Mouse (Mus musculus): ENCODE results near the gene Mertk. TPM values are rescaled to one million over a fixed set of nuclear protein-coding genes. Genes with fewer than 3 reads are reported as not detected.
A peak's percentile ranks its signal among the peaks of the same experiment; 100 is the strongest.

The Mertk gene
- polyA plus RNA-seq (2012; rRNA removed) (13.5 and 14.9 TPM in 2 replicates), polyA plus RNA-seq (2014; fragmentation: Nextera tagmentation; extraction: Ambion mirVana) (11.1 and 12.3 TPM in 2 replicates)

DNA sequence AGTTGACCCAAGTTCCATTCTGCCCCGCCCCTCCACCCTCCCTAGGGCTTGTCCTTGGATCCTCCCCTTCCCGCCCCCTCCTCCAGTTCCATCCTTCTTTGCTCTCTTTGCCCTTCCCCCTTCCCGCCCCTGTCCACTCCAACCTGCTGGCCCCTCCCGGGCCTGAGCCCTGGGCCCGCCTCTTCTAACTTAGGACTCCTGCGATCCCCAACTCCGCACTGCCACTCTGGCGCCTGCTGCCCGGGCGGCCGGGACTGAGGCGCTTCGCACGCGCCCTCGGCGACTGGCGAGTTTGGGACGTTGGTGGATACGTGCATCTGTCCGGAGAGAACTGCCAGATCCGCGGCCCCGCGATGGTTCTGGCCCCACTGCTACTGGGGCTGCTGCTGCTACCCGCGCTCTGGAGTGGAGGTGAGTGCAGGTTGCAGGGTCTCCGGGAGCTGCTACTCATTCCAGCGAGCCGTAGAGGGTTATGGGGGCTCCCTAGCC lies at the start of gene Mertk:
Gene Mertk, plus strand, starts transcription at position 264 of the 489 bp plus-strand sequence.
- ATAC-seq (ENCODE audit: low FRiP score, low read depth) (peak; percentile 92), DNase-seq (ENCODE audit: low spot score) (peak; percentile 94)
- 0 out of 2 replicates have a peak, but pooled peaks cover 10% of the 10 kb centered on the region for H3K36me3 ChIP-seq (ENCODE audit: control insufficient read depth, insufficient read depth, low read length)
- peaks cover 3% of the 10 kb centered on the region; the same call in 1 of the 2 replicates for H3K4me1 ChIP-seq (ENCODE audit: control insufficient read depth, insufficient read depth, low read length)
- peak; percentile 97 for TF ChIP-seq POLR2A (IDR thresholded peaks at IDR 0.05; ENCODE audit: borderline replicate concordance, extremely low read depth, insufficient read depth, insufficient read length)
- peak within 1 kb of the TSS; percentile 73 for H3K4me3 ChIP-seq (replicated peaks; ENCODE audit: low read length)
- H3K9ac ChIP-seq (ENCODE audit: low read depth, low read length, severe bottlenecking): peak within 1 kb of the TSS; percentile 77
- no peaks in the 10 kb centered on the region for H3K9me3 ChIP-seq (ENCODE audit: control insufficient read depth, low read length)
- no peaks in the 10 kb centered on the region for H3K27me3 ChIP-seq (ENCODE audit: control insufficient read depth, insufficient read depth, low read length)
- under 1% methylated on average over 30 of the region's 30 CpGs for WGBS
- peak within 1 kb of the TSS; percentile 94 for H3K27ac ChIP-seq (replicated peaks; ENCODE audit: low read depth, low read length)
- peak within 1 kb of the TSS; percentile 59 for H3K4me2 ChIP-seq (replicated peaks; ENCODE audit: low read depth, low read length, severe bottlenecking)

GRCm38 (mm10) chr2:128680661-128681060 lies 18.1 kb upstream of the Mertk start:
- Histone ChIP-seq H3K36me3 (ENCODE audit: control insufficient read depth, insufficient read depth, low read length) (peaks cover 81% of the 10 kb centered on the region), H3K27ac (replicated peaks; ENCODE audit: low read depth, low read length) (no peak overlapping the region), H3K4me3 (replicated peaks; ENCODE audit: low read length) (no peak overlapping the region), H3K4me1 (ENCODE audit: control insufficient read depth, insufficient read depth, low read length) (peaks cover 1% of the 10 kb centered on the region; the same call in 1 of the 2 replicates), H3K4me2 (replicated peaks; ENCODE audit: low read depth, low read length, severe bottlenecking) (no peak overlapping the region), H3K27me3 (ENCODE audit: control insufficient read depth, insufficient read depth, low read length) (no peaks in the 10 kb centered on the region), H3K9ac (ENCODE audit: low read depth, low read length, severe bottlenecking) (no peak overlapping the region), H3K9me3 (ENCODE audit: control insufficient read depth, low read length) (no peaks in the 10 kb centered on the region)
- ATAC-seq (ENCODE audit: low FRiP score, low read depth) (no peak), DNase-seq (ENCODE audit: low spot score) (no peak)
- TF ChIP-seq POLR2A (IDR thresholded peaks at IDR 0.05; ENCODE audit: borderline replicate concordance, extremely low read depth, insufficient read depth, insufficient read length): no peak
- WGBS: 76% methylated on average over 4 of the region's 4 CpGs

DNA sequence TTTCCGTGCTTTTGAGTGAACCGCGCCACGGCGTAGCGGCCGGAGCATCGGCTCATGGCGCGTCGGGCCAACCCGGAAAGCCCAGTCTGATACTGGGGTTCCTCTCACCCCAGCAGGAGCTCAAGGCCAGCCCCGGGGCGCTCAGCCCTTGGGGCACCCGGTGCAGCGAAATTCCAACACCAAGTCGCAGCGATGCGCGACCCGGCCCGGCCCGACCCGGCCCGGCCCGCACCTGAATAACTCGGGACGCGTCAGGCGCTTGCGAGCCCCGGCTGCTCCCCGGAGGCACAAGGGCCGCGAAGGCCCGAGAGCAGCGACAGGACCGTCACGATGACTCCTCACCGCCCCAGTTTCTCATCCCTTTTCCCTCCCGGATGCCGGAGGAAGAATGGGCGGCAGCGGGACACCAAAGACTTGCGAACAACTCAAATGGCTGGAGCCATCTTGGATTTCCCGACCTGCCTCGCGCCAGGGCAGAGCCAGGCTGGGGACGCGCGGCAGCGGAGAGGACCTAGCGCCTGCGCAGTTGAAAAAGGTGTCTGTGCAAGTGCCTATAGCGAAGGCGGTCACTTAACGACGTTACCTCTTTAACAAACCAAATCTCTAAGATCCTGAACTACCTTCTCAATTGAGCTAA lies 11.7 kb upstream of the Mertk start, which contains the start of gene Anapc1:
Gene Anapc1, minus strand, starts transcription at position 471 of the 637 bp plus-strand sequence.
- peak; percentile 92; the same call in 1 of the 2 replicates for TF ChIP-seq POLR2A (IDR thresholded peaks at IDR 0.05; ENCODE audit: borderline replicate concordance, extremely low read depth, insufficient read depth, insufficient read length)
- ATAC-seq (ENCODE audit: low FRiP score, low read depth) (peak; percentile 97), DNase-seq (ENCODE audit: low spot score) (peak; percentile 91)
- H3K9ac ChIP-seq (ENCODE audit: low read depth, low read length, severe bottlenecking): peak within 1 kb of the TSS; percentile 86
- H3K27ac ChIP-seq (replicated peaks; ENCODE audit: low read depth, low read length): peak within 1 kb of the TSS; percentile 81
- peak within 1 kb of the TSS; percentile 75 for H3K4me3 ChIP-seq (replicated peaks; ENCODE audit: low read length)
- WGBS: 2% methylated on average over 44 of the region's 58 CpGs
- no peaks in the 10 kb centered on the region for H3K27me3 ChIP-seq (ENCODE audit: control insufficient read depth, insufficient read depth, low read length)
- H3K36me3 ChIP-seq (ENCODE audit: control insufficient read depth, insufficient read depth, low read length): peaks cover 22% of the 10 kb centered on the region
- peaks cover 14% of the 10 kb centered on the region; the same call in 1 of the 2 replicates for H3K4me1 ChIP-seq (ENCODE audit: control insufficient read depth, insufficient read depth, low read length)
- no peaks in the 10 kb centered on the region for H3K9me3 ChIP-seq (ENCODE audit: control insufficient read depth, low read length)
- peak within 1 kb of the TSS; percentile 60 for H3K4me2 ChIP-seq (replicated peaks; ENCODE audit: low read depth, low read length, severe bottlenecking)

DNA sequence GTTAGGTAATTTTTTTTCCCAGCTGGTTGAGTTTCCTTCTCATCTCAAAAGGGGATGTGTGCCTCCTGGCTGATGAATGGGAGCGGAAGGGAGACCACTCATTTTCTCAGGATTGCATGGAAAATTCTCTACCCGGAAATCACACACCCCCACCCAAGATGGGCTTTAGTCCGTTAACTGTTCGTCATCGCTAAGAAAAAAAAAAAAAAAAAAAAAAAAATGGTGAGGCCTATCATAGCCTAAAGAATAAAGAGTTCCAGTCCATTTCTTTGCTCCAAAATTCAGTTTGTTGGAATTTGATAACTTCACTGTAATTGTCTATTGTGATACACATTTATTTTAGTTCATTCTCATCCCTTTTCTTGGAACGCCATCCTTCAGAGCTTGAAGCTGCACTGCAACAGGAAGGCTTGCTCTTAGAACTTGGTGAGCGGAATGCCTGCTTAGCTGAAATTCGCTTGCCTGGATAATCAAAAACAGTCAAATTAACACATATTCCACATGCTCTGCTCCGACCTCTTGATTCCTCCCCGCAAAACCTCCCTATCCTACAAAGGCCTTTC lies 11.1 kb upstream of the Mertk start:
- H3K4me1 ChIP-seq (ENCODE audit: control insufficient read depth, insufficient read depth, low read length): peaks cover 14% of the 10 kb centered on the region; the same call in 1 of the 2 replicates
- peak overlapping the region; percentile 86 for H3K9ac ChIP-seq (ENCODE audit: low read depth, low read length, severe bottlenecking)
- H3K4me2 ChIP-seq (replicated peaks; ENCODE audit: low read depth, low read length, severe bottlenecking): peak overlapping the region; percentile 60
- ATAC-seq (ENCODE audit: low FRiP score, low read depth) (peak; percentile 91), DNase-seq (ENCODE audit: low spot score) (peak; percentile 89)
- no peaks in the 10 kb centered on the region for H3K27me3 ChIP-seq (ENCODE audit: control insufficient read depth, insufficient read depth, low read length)
- H3K4me3 ChIP-seq (replicated peaks; ENCODE audit: low read length): peak overlapping the region; percentile 75
- H3K36me3 ChIP-seq (ENCODE audit: control insufficient read depth, insufficient read depth, low read length): peaks cover 18% of the 10 kb centered on the region
- WGBS: 39% methylated on average over 10 of the region's 10 CpGs
- H3K9me3 ChIP-seq (ENCODE audit: control insufficient read depth, low read length): no peaks in the 10 kb centered on the region
- no peak for TF ChIP-seq POLR2A (IDR thresholded peaks at IDR 0.05; ENCODE audit: borderline replicate concordance, extremely low read depth, insufficient read depth, insufficient read length)
- H3K27ac ChIP-seq (replicated peaks; ENCODE audit: low read depth, low read length): peak overlapping the region; percentile 81

- no peak for ATAC-seq (ENCODE audit: low FRiP score, low read depth)
- Histone ChIP-seq H3K4me2 (replicated peaks; ENCODE audit: low read depth, low read length, severe bottlenecking) (no peak overlapping the region), H3K9ac (ENCODE audit: low read depth, low read length, severe bottlenecking) (peak overlapping the region; percentile 31), H3K4me3 (replicated peaks; ENCODE audit: low read length) (no peak overlapping the region), H3K27ac (replicated peaks; ENCODE audit: low read depth, low read length) (no peak overlapping the region), H3K4me1 (ENCODE audit: control insufficient read depth, insufficient read depth, low read length) (0 out of 2 replicates have a peak, but pooled peaks cover 5% of the 10 kb centered on the region), H3K36me3 (ENCODE audit: control insufficient read depth, insufficient read depth, low read length) (no peaks in the 10 kb centered on the region), H3K27me3 (ENCODE audit: control insufficient read depth, insufficient read depth, low read length) (no peaks in the 10 kb centered on the region), H3K9me3 (ENCODE audit: control insufficient read depth, low read length) (no peaks in the 10 kb centered on the region)
- DNase-seq (ENCODE audit: low spot score): peak; percentile 14
- WGBS: 39% methylated on average over 14 of the region's 14 CpGs
- TF ChIP-seq POLR2A (IDR thresholded peaks at IDR 0.05; ENCODE audit: borderline replicate concordance, extremely low read depth, insufficient read depth, insufficient read length): no peak
Measured at GRCm38 (mm10) chr2:128692336-128692735, 6.4 kb upstream of the Mertk start.

Data from limb, embryonic 14.5 days (tissue).